Mouse (Mus musculus): ENCODE data around the gene Rpf1.

Rpf1 gene

DNA sequence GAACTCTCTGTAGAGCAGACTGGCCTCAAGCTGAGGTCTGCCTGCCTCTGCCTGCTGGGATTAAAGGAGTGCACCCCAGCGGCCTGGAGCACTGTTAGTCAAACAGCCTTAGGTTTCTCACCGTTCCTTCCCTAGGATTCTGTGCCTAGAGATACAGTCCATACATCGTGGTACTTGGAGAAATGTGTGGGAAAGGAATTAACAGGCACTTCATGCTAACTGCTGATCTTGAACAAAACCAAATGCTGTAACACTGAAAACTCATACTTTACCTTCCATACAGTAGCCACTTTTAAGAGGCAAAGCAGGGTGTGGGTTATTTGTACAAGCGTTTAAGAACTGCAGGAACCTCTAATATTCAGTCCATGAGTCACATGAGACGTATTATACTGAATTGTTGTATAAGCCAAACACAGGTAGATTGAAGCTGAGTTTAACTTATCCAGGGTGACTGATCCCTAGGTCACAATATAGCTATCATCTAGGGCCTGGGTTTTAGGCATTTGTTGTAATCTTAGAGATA is 19.6 kb downstream of the Rpf1 start:
- in situ Hi-C loops (cut with MboI) = loop anchor here (25.0 kb wide), 1 partner anchor 1389 kb away; the partner anchor contains the start of gene Odf2l

DNA sequence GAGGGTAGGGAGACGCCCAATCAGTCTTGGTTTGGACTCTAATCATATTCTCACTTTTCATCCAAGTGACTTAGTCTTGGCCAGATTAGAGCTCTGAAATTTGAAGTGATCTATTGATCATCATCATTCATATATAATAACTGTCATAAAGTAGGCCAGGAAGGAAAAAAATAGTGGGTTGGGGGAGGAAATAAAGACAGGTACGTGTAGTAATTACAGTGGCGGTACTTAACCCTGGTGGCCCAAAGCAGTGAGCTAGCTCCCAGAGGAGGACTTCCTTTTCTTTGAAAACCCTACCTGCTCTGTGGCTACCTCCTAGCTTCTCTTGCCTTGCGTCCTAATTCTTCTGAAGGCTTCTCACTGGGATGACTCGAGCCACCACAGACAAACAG is 20.4 kb downstream of the Rpf1 start:
- in situ Hi-C loops (cut with MboI) = loop anchor here (25.0 kb wide), 1 partner anchor 1389 kb away; the partner anchor contains the start of gene Odf2l

DNA sequence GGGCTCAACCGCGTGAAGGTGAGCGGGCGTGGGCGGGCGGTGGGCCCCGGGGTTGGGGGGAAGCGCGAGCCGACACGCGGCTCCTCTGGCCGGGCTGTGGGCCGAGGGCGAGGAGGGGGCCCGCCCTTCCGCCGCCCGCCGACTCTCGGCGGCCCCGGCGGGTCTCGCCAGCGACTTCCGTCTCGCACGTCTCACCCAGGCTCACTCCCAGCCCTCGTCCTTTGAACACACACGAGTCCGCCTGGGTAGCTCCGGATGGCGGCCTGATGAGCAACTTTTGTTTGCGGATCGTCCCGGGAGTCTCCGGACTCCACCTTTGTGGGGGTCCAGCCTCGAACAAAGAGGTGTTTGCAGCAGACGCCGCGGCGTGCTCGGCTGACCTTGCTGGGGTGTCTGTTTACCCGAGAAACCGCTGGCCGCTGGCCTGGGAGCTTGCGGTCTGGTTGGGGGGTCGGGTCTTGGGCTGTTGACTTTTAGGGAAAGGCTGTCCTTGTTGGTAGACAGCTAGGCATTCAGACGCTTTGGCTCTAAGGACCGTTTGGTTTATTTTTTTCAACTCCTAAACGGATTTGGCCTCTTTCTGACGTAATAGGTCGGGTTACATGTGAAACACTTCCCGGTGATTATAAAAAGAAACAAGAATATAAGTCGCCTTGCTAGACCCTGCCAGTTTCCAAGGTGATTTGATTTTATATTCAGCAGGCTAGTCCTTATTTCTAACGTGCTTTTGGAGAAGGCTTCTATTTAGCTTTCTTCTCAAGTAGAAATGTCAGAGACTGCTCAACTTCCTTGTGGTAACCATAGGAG is 21.0 kb downstream of the Rpf1 start:
- in situ Hi-C loops (cut with MboI) = loop anchor here (25.0 kb wide), 1 partner anchor 1388 kb away; the partner anchor contains the start of gene Odf2l

DNA sequence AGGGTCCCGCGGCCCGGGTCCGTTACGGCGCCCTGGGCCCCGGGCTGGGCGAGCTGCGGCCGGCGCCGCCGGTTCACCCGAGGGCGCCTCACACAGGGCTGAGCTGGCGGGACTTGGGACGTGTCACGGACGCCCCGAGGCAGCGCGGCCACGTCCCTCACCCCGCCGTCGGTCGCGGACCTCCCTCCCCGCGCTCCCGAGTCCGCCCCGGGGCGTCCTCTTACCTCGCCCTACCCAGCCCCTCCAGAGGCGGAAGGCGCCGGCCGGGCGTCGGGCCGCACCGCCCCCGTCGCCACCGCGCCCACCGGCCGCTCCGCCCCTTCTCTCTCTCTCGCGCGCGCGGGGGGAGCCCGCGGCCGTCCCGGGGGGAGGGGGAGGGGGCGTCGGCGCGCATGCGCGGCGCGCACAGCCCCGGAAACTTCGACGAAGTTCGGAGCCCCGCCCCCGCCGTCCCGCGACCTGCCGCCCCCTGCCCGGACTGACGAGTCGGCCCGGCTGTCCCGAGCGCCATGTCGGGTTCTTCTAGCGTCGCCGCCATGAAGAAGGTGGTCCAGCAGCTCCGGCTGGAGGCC is 21.7 kb downstream of the Rpf1 start, which contains the start of the genes Spata1 and Gng5:
Gene Spata1, minus strand, starts transcription at position 323 of the 572 bp plus-strand sequence.
Gene Gng5, plus strand, starts transcription at position 377 of the 572 bp plus-strand sequence.
- in situ Hi-C loops (cut with MboI) = loop anchor here (25.0 kb wide), 1 partner anchor 1387 kb away; the partner anchor contains the start of gene Odf2l

DNA sequence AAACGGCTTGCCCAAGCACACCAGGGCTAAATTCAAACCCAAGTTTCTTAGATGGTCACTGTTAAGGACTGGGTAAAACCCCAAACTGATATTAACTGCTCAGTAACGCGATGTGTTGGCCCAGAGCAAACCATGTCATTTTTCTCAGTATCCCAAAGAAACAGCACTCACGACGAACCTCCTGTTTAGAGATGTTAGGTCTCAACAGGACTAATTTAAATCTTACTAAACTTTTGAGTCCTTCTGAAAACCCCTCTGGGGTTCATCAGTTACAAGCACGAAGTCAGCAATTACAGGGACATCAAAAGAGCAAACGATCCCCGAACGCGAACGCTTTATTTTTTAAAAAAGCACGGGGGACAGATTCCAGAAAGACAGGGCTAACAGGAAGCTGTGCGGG is 22.2 kb downstream of the Rpf1 start:
- in situ Hi-C loops (cut with MboI) = no loop called here

DNA sequence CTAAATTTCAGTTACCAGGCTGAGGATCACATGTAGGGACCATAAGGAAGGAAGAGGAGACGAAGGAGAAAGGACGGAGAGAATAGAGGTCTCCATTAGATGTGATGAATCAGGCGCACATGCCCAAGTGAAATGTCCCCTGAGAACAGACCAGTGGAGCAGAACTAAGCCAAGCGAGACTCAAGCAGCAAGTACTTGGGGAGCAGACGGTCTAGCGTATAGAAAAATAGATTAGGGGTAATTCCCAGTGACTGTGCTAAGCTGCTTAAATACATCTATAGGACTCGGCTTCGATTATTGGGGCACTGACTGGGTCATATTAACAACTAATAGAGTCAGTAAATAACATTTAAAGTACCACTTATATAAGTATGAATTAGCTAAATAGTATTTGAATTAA is 26.3 kb downstream of the Rpf1 start:
- in situ Hi-C loops (cut with MboI) = no loop called here

DNA sequence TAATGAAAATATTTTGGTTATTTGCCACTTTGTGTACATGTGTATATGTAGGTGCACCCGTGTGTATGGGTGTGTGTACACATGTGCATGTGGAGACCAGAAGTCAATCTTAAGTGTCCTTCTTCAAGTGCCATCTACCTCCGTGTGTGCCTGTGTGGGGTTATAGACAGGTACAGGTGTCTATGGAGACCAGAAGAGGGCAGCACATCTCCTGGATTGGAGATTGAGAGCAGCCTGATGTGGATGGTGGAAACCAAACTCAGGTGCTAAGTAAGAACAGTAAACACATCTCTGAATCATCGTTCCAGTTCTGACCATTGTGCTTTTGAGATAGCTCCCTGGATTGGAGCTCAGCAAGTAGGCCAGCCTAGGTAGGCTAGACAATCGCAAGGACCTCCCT is 34.8 kb downstream of the Rpf1 start:
- in situ Hi-C loops (cut with MboI) = no loop called here

DNA sequence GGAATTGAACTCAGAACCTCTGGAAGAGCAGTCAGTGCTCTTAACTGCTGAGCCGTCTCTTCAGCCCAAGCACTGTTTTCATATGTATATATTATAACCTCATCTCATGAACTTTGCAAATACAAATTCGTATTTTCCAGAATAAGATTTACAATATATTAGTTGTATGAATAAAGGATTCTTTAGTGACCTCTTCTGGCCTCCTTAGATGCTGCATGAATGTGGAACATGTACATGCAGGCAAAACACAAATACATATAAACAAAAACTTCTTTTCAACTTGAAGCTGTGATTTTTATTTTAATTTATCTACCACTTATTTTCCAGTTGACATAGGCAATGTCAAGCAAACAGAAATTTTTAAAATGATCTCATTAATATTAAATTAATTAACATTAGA is 39.2 kb downstream of the Rpf1 start:
- in situ Hi-C loops (cut with MboI) = no loop called here

GRCm38 (mm10) chr3:146474428-146474827 is 46.8 kb downstream of the Rpf1 start:
- in situ Hi-C loops (cut with MboI) = no loop called here

GRCm38 (mm10) chr3:146473741-146474140 is 47.5 kb downstream of the Rpf1 start:
- in situ Hi-C loops (cut with MboI) = no loop called here

GRCm38 (mm10) chr3:146472657-146473056 is 48.6 kb downstream of the Rpf1 start:
- in situ Hi-C loops (cut with MboI) = no loop called here

DNA sequence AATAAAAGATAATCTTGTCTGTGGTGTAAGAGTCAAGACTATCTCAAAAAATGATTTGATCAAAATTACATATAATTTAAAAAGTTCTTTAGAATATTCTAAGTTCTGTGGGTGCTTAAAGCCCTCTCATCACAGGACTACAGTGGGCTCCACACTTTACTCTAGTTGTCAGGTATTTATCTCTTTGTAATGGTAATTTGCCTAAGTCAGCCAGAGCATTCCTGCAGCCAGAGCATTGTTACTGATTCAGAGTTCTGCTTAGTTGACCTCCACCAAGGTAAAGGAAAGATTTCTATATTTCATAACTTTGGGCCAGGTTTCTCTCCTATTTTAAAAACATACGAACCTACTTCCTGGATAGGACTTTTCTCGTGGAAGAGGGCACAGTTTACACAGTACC is 52.0 kb downstream of the Rpf1 start:
- in situ Hi-C loops (cut with MboI) = no loop called here

- in situ Hi-C loops (cut with MboI) = no loop called here
Observed at GRCm38 (mm10) chr3:146462939-146463338, 58.3 kb downstream of the Rpf1 start.

All from mature B cell (primary cell).